Mouse (Mus musculus): ENCODE measurements around the gene Ston1. TPM values are rescaled to one million over a fixed set of nuclear protein-coding genes. Genes with fewer than 3 reads are reported as not detected.

The Ston1 gene
- polyA plus RNA-seq, 1 experiment = 9.3 TPM

GRCm38 (mm10) chr17:88598570-88599368, 1.3 kb downstream of the Ston1 start:
- WGBS = 51% methylated on average over 14 of the region's 14 CpGs
- TF ChIP-seq POLR2A (IDR thresholded peaks at IDR 0.05; ENCODE audit: low read depth, low read length) (no peak), CTCF (IDR thresholded peaks at IDR 0.05; ENCODE audit: extremely low read depth, insufficient read depth, insufficient read length, insufficient replicate concordance) (no peak)
- DNase-seq (ENCODE audit: low read depth in 1 of 2, low spot score in 2 of 2) = no peak
- H3K27me3 ChIP-seq (ENCODE audit: control insufficient read depth, insufficient read depth, low read length) = no peaks in the 10 kb centered on the region; the same call in 1 of the 2 replicates
- no peak overlapping the region for H3K27ac ChIP-seq (ENCODE audit: insufficient read depth, low read length)
- no peak overlapping the region for H3K4me3 ChIP-seq (ENCODE audit: extremely low read depth, insufficient read depth, insufficient read length)
- H3K4me1 ChIP-seq (ENCODE audit: control insufficient read depth, insufficient read depth, insufficient read length) = peaks cover 2% of the 10 kb centered on the region; the same call in 1 of the 2 replicates
- H3K36me3 ChIP-seq (ENCODE audit: control insufficient read depth, insufficient read depth, low read length) = no peaks in the 10 kb centered on the region

- WGBS = 77% methylated on average over 8 of the region's 8 CpGs
- no peak for TF ChIP-seq POLR2A (IDR thresholded peaks at IDR 0.05; ENCODE audit: low read depth, low read length)
- no peak for TF ChIP-seq CTCF (IDR thresholded peaks at IDR 0.05; ENCODE audit: extremely low read depth, insufficient read depth, insufficient read length, insufficient replicate concordance)
- no peaks in the 10 kb centered on the region; the same call in 1 of the 2 replicates for H3K27me3 ChIP-seq (ENCODE audit: control insufficient read depth, insufficient read depth, low read length)
- DNase-seq (ENCODE audit: low read depth in 1 of 2, low spot score in 2 of 2) = no peak
- H3K36me3 ChIP-seq (ENCODE audit: control insufficient read depth, insufficient read depth, low read length) = no peaks in the 10 kb centered on the region
- peaks cover 2% of the 10 kb centered on the region; the same call in 1 of the 2 replicates for H3K4me1 ChIP-seq (ENCODE audit: control insufficient read depth, insufficient read depth, insufficient read length)
- H3K4me3 ChIP-seq (ENCODE audit: extremely low read depth, insufficient read depth, insufficient read length) = no peak overlapping the region
- H3K27ac ChIP-seq (ENCODE audit: insufficient read depth, low read length) = no peak overlapping the region
Measured at GRCm38 (mm10) chr17:88600492-88601026, 3.1 kb downstream of the Ston1 start.

- TF ChIP-seq POLR2A (IDR thresholded peaks at IDR 0.05; ENCODE audit: low read depth, low read length) = no peak
- no peak for TF ChIP-seq CTCF (IDR thresholded peaks at IDR 0.05; ENCODE audit: extremely low read depth, insufficient read depth, insufficient read length, insufficient replicate concordance)
- Histone ChIP-seq H3K27me3 (ENCODE audit: control insufficient read depth, insufficient read depth, low read length) (no peaks in the 10 kb centered on the region), H3K4me1 (ENCODE audit: control insufficient read depth, insufficient read depth, insufficient read length) (no peaks in the 10 kb centered on the region), H3K4me3 (ENCODE audit: extremely low read depth, insufficient read depth, insufficient read length) (no peak overlapping the region), H3K27ac (ENCODE audit: insufficient read depth, low read length) (no peak overlapping the region), H3K36me3 (ENCODE audit: control insufficient read depth, insufficient read depth, low read length) (no peaks in the 10 kb centered on the region)
- 91% methylated on average over 11 of the region's 11 CpGs for WGBS
- DNase-seq (ENCODE audit: low read depth in 1 of 2, low spot score in 2 of 2) = no peak
Measured at GRCm38 (mm10) chr17:88603943-88604342, 6.5 kb downstream of the Ston1 start.

- WGBS = 89% methylated on average over 2 of the region's 2 CpGs
- H3K4me1 ChIP-seq (ENCODE audit: control insufficient read depth, insufficient read depth, insufficient read length) = no peaks in the 10 kb centered on the region
- TF ChIP-seq CTCF (IDR thresholded peaks at IDR 0.05; ENCODE audit: extremely low read depth, insufficient read depth, insufficient read length, insufficient replicate concordance) = no peak
- no peak for TF ChIP-seq POLR2A (IDR thresholded peaks at IDR 0.05; ENCODE audit: low read depth, low read length)
- no peaks in the 10 kb centered on the region for H3K27me3 ChIP-seq (ENCODE audit: control insufficient read depth, insufficient read depth, low read length)
- H3K4me3 ChIP-seq (ENCODE audit: extremely low read depth, insufficient read depth, insufficient read length) = no peak overlapping the region
- H3K27ac ChIP-seq (ENCODE audit: insufficient read depth, low read length) = no peak overlapping the region
- no peak for DNase-seq (ENCODE audit: low read depth in 1 of 2, low spot score in 2 of 2)
- H3K36me3 ChIP-seq (ENCODE audit: control insufficient read depth, insufficient read depth, low read length) = no peaks in the 10 kb centered on the region
Measured at GRCm38 (mm10) chr17:88606056-88606455, 8.6 kb downstream of the Ston1 start.

- Histone ChIP-seq H3K4me3 (ENCODE audit: extremely low read depth, insufficient read depth, insufficient read length) (no peak overlapping the region), H3K27ac (ENCODE audit: insufficient read depth, low read length) (no peak overlapping the region), H3K4me1 (ENCODE audit: control insufficient read depth, insufficient read depth, insufficient read length) (no peaks in the 10 kb centered on the region), H3K36me3 (ENCODE audit: control insufficient read depth, insufficient read depth, low read length) (no peaks in the 10 kb centered on the region), H3K27me3 (ENCODE audit: control insufficient read depth, insufficient read depth, low read length) (no peaks in the 10 kb centered on the region)
- TF ChIP-seq CTCF (IDR thresholded peaks at IDR 0.05; ENCODE audit: extremely low read depth, insufficient read depth, insufficient read length, insufficient replicate concordance) = no peak
- TF ChIP-seq POLR2A (IDR thresholded peaks at IDR 0.05; ENCODE audit: low read depth, low read length) = no peak
- WGBS = 89% methylated on average over 15 of the region's 15 CpGs
- DNase-seq (ENCODE audit: low read depth in 1 of 2, low spot score in 2 of 2) = no peak
Measured at GRCm38 (mm10) chr17:88609361-88609760, 11.9 kb downstream of the Ston1 start.

GRCm38 (mm10) chr17:88611057-88611456, 13.6 kb downstream of the Ston1 start:
- TF ChIP-seq POLR2A (IDR thresholded peaks at IDR 0.05; ENCODE audit: low read depth, low read length) = no peak
- no peak for TF ChIP-seq CTCF (IDR thresholded peaks at IDR 0.05; ENCODE audit: extremely low read depth, insufficient read depth, insufficient read length, insufficient replicate concordance)
- H3K4me1 ChIP-seq (ENCODE audit: control insufficient read depth, insufficient read depth, insufficient read length) = no peaks in the 10 kb centered on the region
- DNase-seq (ENCODE audit: low read depth in 1 of 2, low spot score in 2 of 2) = no peak
- no peak overlapping the region for H3K4me3 ChIP-seq (ENCODE audit: extremely low read depth, insufficient read depth, insufficient read length)
- H3K27me3 ChIP-seq (ENCODE audit: control insufficient read depth, insufficient read depth, low read length) = no peaks in the 10 kb centered on the region
- H3K27ac ChIP-seq (ENCODE audit: insufficient read depth, low read length) = no peak overlapping the region
- no peaks in the 10 kb centered on the region for H3K36me3 ChIP-seq (ENCODE audit: control insufficient read depth, insufficient read depth, low read length)
- WGBS = 87% methylated on average over 2 of the region's 2 CpGs

- Histone ChIP-seq H3K4me1 (ENCODE audit: control insufficient read depth, insufficient read depth, insufficient read length) (no peaks in the 10 kb centered on the region), H3K27me3 (ENCODE audit: control insufficient read depth, insufficient read depth, low read length) (no peaks in the 10 kb centered on the region), H3K36me3 (ENCODE audit: control insufficient read depth, insufficient read depth, low read length) (no peaks in the 10 kb centered on the region), H3K4me3 (ENCODE audit: extremely low read depth, insufficient read depth, insufficient read length) (no peak overlapping the region), H3K27ac (ENCODE audit: insufficient read depth, low read length) (no peak overlapping the region)
- no peak for DNase-seq (ENCODE audit: low read depth in 1 of 2, low spot score in 2 of 2)
- TF ChIP-seq CTCF (IDR thresholded peaks at IDR 0.05; ENCODE audit: extremely low read depth, insufficient read depth, insufficient read length, insufficient replicate concordance) = no peak
- WGBS = 70% methylated on average over 6 of the region's 6 CpGs
Measured at GRCm38 (mm10) chr17:88613172-88613571, 15.7 kb downstream of the Ston1 start.

Data from spleen, adult 2 months (tissue).